Mouse (Mus musculus) c-Kit-negative CD71-positive TER-119-positive erythroid progenitor cells, embryonic 14.5 days (primary cell): ENCODE results near the gene Atp8b5.

ENCODE experiments used
- DNase-seq: peaks from one replicate; pipeline ENCODE4 v3.0.0-alpha.2; 2013; ENCODE audit warnings: low read depth, low spot score

Gene Atp8b5

GRCm38 (mm10) chr4:43322336-43322735 lies 55.4 kb downstream of the Atp8b5 start:
- DNase-seq, result no peak

GRCm38 (mm10) chr4:43327118-43327517 lies 60.2 kb downstream of the Atp8b5 start:
- DNase-seq, result no peak

GRCm38 (mm10) chr4:43334771-43335170 lies 67.8 kb downstream of the Atp8b5 start:
- no peak for DNase-seq

- DNase-seq, result no peak
Observed at GRCm38 (mm10) chr4:43336176-43336575, 69.2 kb downstream of the Atp8b5 start.

- DNase-seq, result no peak
Observed at GRCm38 (mm10) chr4:43340096-43340804, 73.3 kb downstream of the Atp8b5 start.

- DNase-seq, result no peak
Observed at GRCm38 (mm10) chr4:43341276-43341891, 74.4 kb downstream of the Atp8b5 start.

- no peak for DNase-seq
Observed at GRCm38 (mm10) chr4:43342443-43342842, 75.5 kb downstream of the Atp8b5 start.

GRCm38 (mm10) chr4:43344932-43345331 lies 78.0 kb downstream of the Atp8b5 start:
- no peak for DNase-seq

GRCm38 (mm10) chr4:43349206-43349605 lies 82.2 kb downstream of the Atp8b5 start:
- no peak for DNase-seq

- DNase-seq, result no peak
Observed at GRCm38 (mm10) chr4:43350038-43350560, 83.1 kb downstream of the Atp8b5 start.

- DNase-seq, result no peak
Observed at GRCm38 (mm10) chr4:43353662-43354061, 86.7 kb downstream of the Atp8b5 start.

- DNase-seq, result no peak
Observed at GRCm38 (mm10) chr4:43364914-43365560, 98.1 kb downstream of the Atp8b5 start.

GRCm38 (mm10) chr4:43367295-43367694 lies 100.3 kb downstream of the Atp8b5 start:
- DNase-seq, result no peak

- DNase-seq, result no peak
Observed at GRCm38 (mm10) chr4:43367787-43368186, 100.8 kb downstream of the Atp8b5 start.

- no peak for DNase-seq
Observed at GRCm38 (mm10) chr4:43371406-43371805, 104.4 kb downstream of the Atp8b5 start.

- no peak for DNase-seq
Observed at GRCm38 (mm10) chr4:43372155-43372554, 105.2 kb downstream of the Atp8b5 start.

GRCm38 (mm10) chr4:43374266-43374665 lies 107.3 kb downstream of the Atp8b5 start:
- no peak for DNase-seq

GRCm38 (mm10) chr4:43379601-43380000 lies 112.6 kb downstream of the Atp8b5 start:
- DNase-seq, result no peak

GRCm38 (mm10) chr4:43380951-43381350 lies 114.0 kb downstream of the Atp8b5 start:
- no peak for DNase-seq

- DNase-seq, result no peak
Observed at GRCm38 (mm10) chr4:43381408-43382154, 114.6 kb downstream of the Atp8b5 start, which contains the start of gene Rusc2. Gene Rusc2 (plus strand): TSS chr4:43381979.

GRCm38 (mm10) chr4:43382155-43383020 lies 115.4 kb downstream of the Atp8b5 start:
- DNase-seq, result no peak
